Mouse (Mus musculus): ENCODE results near the gene Cyp4a12a.
"Not testable (repeated sequence)": the region's sequence is repeated elsewhere in the genome, so short reads cannot be mapped to it uniquely, and the experiment has no call there.

- not testable (repeated sequence) for TF ChIP-seq CTCF (IDR thresholded peaks at IDR 0.05; ENCODE audit: borderline replicate concordance, insufficient read depth, low read depth, low read length); POLR2A (IDR thresholded peaks at IDR 0.05; ENCODE audit: borderline replicate concordance, insufficient read depth, low read length)
Observed at GRCm38 (mm10) chr4:115280779-115281178, 18.1 kb upstream of the Cyp4a12a start.

Data from cerebellum, adult 2 months (tissue).